Mouse (Mus musculus) ES-E14 (cell line): Measurements from ENCODE around the gene Cecr2. TPM values are rescaled to one million over a fixed set of nuclear protein-coding genes. Genes with fewer than 3 reads are reported as not detected.

Experiments used
- DNase-seq: peaks from one replicate; pipeline ENCODE4 v3.0.0-alpha.2; 2013; ENCODE audit warnings: low read depth, low spot score
- H3K27ac ChIP-seq: 2 replicates; pipeline ENCODE4 v1.5.1; 2012; ENCODE audit warnings: low read depth, mild to moderate bottlenecking, low read length, moderate library complexity, mixed read lengths; ENCODE audit not compliant: poor library complexity, insufficient read depth, severe bottlenecking
- H3K36me3 ChIP-seq: 2 replicates; pipeline ENCODE4 v1.6.1; 2012; ENCODE audit warnings: mild to moderate bottlenecking, low read length, moderate library complexity, mixed read lengths; ENCODE audit not compliant: control insufficient read depth, poor library complexity, insufficient read depth, severe bottlenecking
- H3K4me1 ChIP-seq, 2 experiments: fragments of 150-350 bp in 1 of 2; sonication (generic) in 1 of 2; 2 replicates each; pipeline ENCODE4 v1.6.1; 2012; ENCODE audit warnings: low read length in 2 of 2, mild to moderate bottlenecking in 1 of 2, mixed read lengths in 1 of 2; ENCODE audit not compliant: control insufficient read depth in 2 of 2, insufficient read depth in 2 of 2, poor library complexity in 1 of 2
- H3K4me3 ChIP-seq, 2 experiments: fragments of 150-350 bp in 1 of 2; sonication (generic) in 1 of 2; 2 replicates each; pipeline ENCODE4 v1.5.1; 2012; ENCODE audit warnings: low read length in 2 of 2, low read depth in 1 of 2, mild to moderate bottlenecking in 1 of 2, mixed read lengths in 1 of 2; ENCODE audit not compliant: insufficient read depth in 1 of 2, poor library complexity in 1 of 2, severe bottlenecking in 1 of 2
- H3K9ac ChIP-seq: 2 replicates; pipeline ENCODE4 v1.6.1; 2012; ENCODE audit warnings: low read depth, mild to moderate bottlenecking, low read length, mixed read lengths; ENCODE audit not compliant: poor library complexity, insufficient read depth, severe bottlenecking
- H3K9me3 ChIP-seq: fragments of 150-350 bp; sonication (generic); 2 replicates; pipeline ENCODE4 v1.6.1; 2012; ENCODE audit warnings: low read depth, mild to moderate bottlenecking, low read length; ENCODE audit not compliant: control insufficient read depth, insufficient read depth
- CHD2 ChIP-seq: IDR thresholded peaks from 2 replicates; pipeline ENCODE4 v1.6.1; 2014; ENCODE audit warnings: mild to moderate bottlenecking, low read depth, low read length, inconsistent platforms
- HCFC1 ChIP-seq: IDR thresholded peaks from 2 replicates; pipeline ENCODE4 v1.6.1; 2012; ENCODE audit warnings: low read length, inconsistent platforms, borderline replicate concordance; ENCODE audit not compliant: insufficient read depth
- MAFK ChIP-seq: IDR thresholded peaks from 2 replicates; pipeline ENCODE4 v1.6.1; 2014; ENCODE audit warnings: mild to moderate bottlenecking, low read depth, low read length, inconsistent platforms; ENCODE audit not compliant: insufficient read depth
- ZC3H11A ChIP-seq: IDR thresholded peaks from 2 replicates; pipeline ENCODE4 v1.6.1; 2012; ENCODE audit warnings: low read depth, mild to moderate bottlenecking, inconsistent platforms, low read length, borderline replicate concordance
- ZNF384 ChIP-seq: IDR thresholded peaks from 2 replicates; pipeline ENCODE4 v1.6.1; 2012; ENCODE audit warnings: low read depth, low read length, inconsistent platforms
- in situ Hi-C, 2 experiments: fragments of 600-800 bp; cut with MboI; formaldehyde crosslinking; loops; one replicate each; pipeline ENCODE4 v1.15.1; 2025; ENCODE audit warnings: low sequenced_read_pairs in 2 of 2, inconsistent platforms in 1 of 2; ENCODE audit not compliant: unreplicated experiment in 2 of 2
- total RNA-seq: library from RNA; depleted of rRNA; stranded (reverse); fragments of 300-350 nt; gene quantifications from 2 replicates; pipeline ENCODE4 v1.2.3, GENCODE M21; 2012

Gene Cecr2
- total RNA-seq, 1 experiment: 26.5 TPM

DNA sequence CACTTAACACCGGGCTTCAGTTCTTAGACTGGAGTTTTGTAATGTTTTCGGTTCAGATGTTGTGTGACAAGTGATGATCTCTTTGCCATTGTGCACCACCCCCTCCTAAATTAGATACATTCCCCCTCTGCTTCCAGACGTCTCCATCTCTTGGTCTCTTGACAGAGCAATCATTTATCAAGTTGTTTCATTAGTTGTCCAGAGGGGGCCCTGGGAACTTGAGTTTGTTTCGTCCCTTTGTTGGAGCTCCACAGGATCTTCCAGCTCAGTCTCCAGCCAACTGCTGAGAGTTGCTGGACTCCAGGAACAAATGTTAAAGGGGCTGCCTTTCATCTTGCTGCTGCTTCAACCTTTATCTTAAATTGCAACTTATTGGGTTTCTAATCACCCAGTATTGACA lies 34.1 kb downstream of the Cecr2 start:
- Histone ChIP-seq H3K4me3 (no peak overlapping the region), H3K4me1 (no peaks in the 10 kb centered on the region), H3K36me3 (no peaks in the 10 kb centered on the region), H3K27ac (no peak overlapping the region), H3K9ac (no peak overlapping the region), H3K9me3 (no peaks in the 10 kb centered on the region)
- DNase-seq: peak; percentile 16
- TF ChIP-seq ZC3H11A (no peak), MAFK (no peak), CHD2 (no peak), ZNF384 (no peak), HCFC1 (no peak)
- in situ Hi-C loops: no loop called here

DNA sequence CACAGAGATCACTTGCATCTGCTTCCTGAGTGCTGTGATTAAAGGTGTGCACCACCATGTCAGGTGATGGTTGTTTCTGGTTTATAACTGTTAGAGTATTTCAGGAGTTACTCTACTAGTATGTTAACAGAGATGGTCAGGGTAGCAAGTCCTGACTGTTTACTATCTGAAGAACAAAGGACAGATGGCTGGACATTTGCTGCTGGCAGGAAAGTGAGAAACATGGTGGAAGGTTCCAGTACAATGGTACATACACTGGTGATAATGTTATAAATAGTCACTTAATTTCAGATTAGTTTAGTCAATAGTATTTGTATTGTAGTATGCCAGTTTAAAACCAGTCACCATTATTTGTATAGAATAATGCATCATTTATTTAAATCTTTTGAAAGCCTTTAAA lies 38.2 kb downstream of the Cecr2 start:
- Histone ChIP-seq H3K9me3 (no peaks in the 10 kb centered on the region), H3K27ac (no peak overlapping the region), H3K4me3 (no peak overlapping the region), H3K4me1 (no peaks in the 10 kb centered on the region), H3K36me3 (no peaks in the 10 kb centered on the region), H3K9ac (no peak overlapping the region)
- in situ Hi-C loops: no loop called here
- no peak for DNase-seq
- no peak for TF ChIP-seq ZC3H11A
- TF ChIP-seq ZNF384: no peak
- no peak for TF ChIP-seq CHD2
- TF ChIP-seq MAFK: no peak
- TF ChIP-seq HCFC1: no peak

GRCm38 (mm10) chr6:120708759-120709158 lies 42.6 kb downstream of the Cecr2 start:
- in situ Hi-C loops: no loop called here
- H3K27ac ChIP-seq: no peak overlapping the region
- no peaks in the 10 kb centered on the region for H3K9me3 ChIP-seq
- H3K9ac ChIP-seq: no peak overlapping the region
- no peak overlapping the region for H3K4me3 ChIP-seq
- TF ChIP-seq CHD2: no peak
- no peak for TF ChIP-seq ZC3H11A
- no peak for TF ChIP-seq ZNF384
- TF ChIP-seq HCFC1: no peak
- no peak for TF ChIP-seq MAFK
- H3K36me3 ChIP-seq: no peaks in the 10 kb centered on the region
- H3K4me1 ChIP-seq: no peaks in the 10 kb centered on the region; a peak in 1 of 4 replicates
- no peak for DNase-seq

GRCm38 (mm10) chr6:120714806-120715205 lies 48.6 kb downstream of the Cecr2 start:
- Histone ChIP-seq H3K9ac (no peak overlapping the region), H3K4me3 (no peak overlapping the region), H3K36me3 (no peaks in the 10 kb centered on the region), H3K27ac (no peak overlapping the region), H3K9me3 (no peaks in the 10 kb centered on the region), H3K4me1 (peaks cover 0 to 8% of the 10 kb centered on the region in 2 experiments; a peak in 2 of 4 replicates)
- in situ Hi-C loops: no loop called here
- no peak for TF ChIP-seq HCFC1
- TF ChIP-seq CHD2: no peak
- no peak for TF ChIP-seq MAFK
- TF ChIP-seq ZNF384: no peak
- TF ChIP-seq ZC3H11A: no peak
- DNase-seq: no peak

- H3K9me3 ChIP-seq: no peaks in the 10 kb centered on the region
- no peak overlapping the region for H3K9ac ChIP-seq
- in situ Hi-C loops: no loop called here
- DNase-seq: no peak
- TF ChIP-seq MAFK (no peak), HCFC1 (no peak), ZNF384 (no peak), ZC3H11A (no peak), CHD2 (no peak)
- H3K27ac ChIP-seq: no peak overlapping the region
- H3K4me3 ChIP-seq: no peak overlapping the region
- H3K36me3 ChIP-seq: no peaks in the 10 kb centered on the region
- peaks cover 0 to 8% of the 10 kb centered on the region in 2 experiments; a peak in 2 of 4 replicates for H3K4me1 ChIP-seq
Observed at GRCm38 (mm10) chr6:120715227-120715626, 49.1 kb downstream of the Cecr2 start.
